8 mouse cellular contexts compared by ENCODE assay signal in the genomic region with DNA sequence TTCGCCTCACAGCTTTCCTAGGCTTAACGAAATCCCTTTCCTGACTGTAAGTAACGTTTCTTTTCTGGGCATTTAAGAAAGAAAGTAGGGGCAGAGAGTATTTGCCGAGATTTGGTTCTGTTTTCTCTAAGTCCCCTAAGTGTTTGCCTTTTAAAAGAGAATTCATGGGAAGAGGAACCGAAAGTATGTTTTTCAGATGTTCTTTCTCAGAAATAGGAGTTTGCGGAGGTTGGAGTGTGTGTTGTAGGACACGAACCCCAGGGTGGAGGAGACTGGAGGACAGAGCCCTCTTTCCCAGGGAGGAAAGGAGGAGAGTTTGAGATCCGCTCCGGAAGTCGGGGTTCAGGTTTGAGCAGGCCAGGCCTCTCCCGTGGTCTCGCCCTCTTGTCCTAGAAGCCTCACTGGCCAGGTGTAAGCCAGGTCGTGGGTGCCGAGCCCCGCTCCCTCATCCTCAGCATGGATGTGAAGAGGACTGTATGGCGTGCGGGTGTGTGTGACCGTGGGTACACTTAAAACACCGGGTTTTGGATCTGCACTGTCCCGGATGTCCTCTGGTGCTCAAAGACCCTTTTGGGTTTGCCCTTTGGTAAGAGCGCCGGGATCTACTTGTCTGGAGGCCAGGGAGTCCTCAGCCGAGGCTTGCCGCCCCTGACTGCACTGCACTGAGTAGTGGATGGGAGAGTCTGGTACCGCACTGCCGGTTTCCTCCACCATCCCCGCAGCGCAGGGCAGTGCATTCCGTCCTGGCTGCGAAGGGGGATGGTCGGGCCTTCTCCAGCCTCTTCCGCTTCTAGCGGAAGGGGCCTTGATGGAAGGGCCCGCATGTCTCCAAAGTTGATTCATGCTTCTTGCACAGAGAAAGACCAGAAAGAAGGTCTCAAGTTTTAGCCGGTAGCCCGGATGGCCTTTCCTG. TPM values are rescaled to one million over a fixed set of nuclear protein-coding genes. Genes with fewer than 3 reads are reported as not detected.
DNase-seq lines count a peak whose midpoint lies in the region; ATAC-seq and TF ChIP-seq lines count a peak whose summit lies in the region.

No protein-coding gene starts in this region.

- peak; percentile 8 for DNase-seq in CD4-positive, CD25-positive, alpha-beta regulatory T cell, adult 2 months (ENCODE audit: low read depth, low spot score)
- no peak for DNase-seq in ES-E14 (ENCODE audit: low read depth, low spot score)
- DNase-seq in liver, embryonic 13.5 days, result no peak
- DNase-seq in layer of hippocampus, adult 8-10 months (ENCODE audit: low spot score in 2 of 2), result no peak

- no peaks in the 10 kb centered on the region for H3K36me3 ChIP-seq in ES-E14 (ENCODE audit: control insufficient read depth, insufficient read depth, low read length, poor library complexity, severe bottlenecking)
- H3K36me3 ChIP-seq in heart, embryonic 12.5 days, result no peaks in the 10 kb centered on the region
- H3K36me3 ChIP-seq in liver, embryonic 13.5 days, result no peaks in the 10 kb centered on the region

- no peaks in the 10 kb centered on the region for H3K9me3 ChIP-seq in ES-E14 (ENCODE audit: control insufficient read depth, insufficient read depth, low read depth, low read length)
- no peaks in the 10 kb centered on the region for H3K9me3 ChIP-seq in heart, embryonic 12.5 days (replicated peaks)
- no peaks in the 10 kb centered on the region for H3K9me3 ChIP-seq in liver, embryonic 13.5 days (replicated peaks)

- H3K4me1 ChIP-seq in ES-E14 (ENCODE audit: control insufficient read depth in 2 of 2, insufficient read depth in 2 of 2, low read length in 2 of 2, poor library complexity in 1 of 2), result peaks cover 2 to 7% of the 10 kb centered on the region in 2 experiments; a peak in 1 of 4 replicates
- H3K4me1 ChIP-seq in heart, embryonic 12.5 days (replicated peaks), result peaks cover 13% of the 10 kb centered on the region
- H3K4me1 ChIP-seq in liver, embryonic 13.5 days (replicated peaks), result peaks cover 10% of the 10 kb centered on the region

- H3K27ac ChIP-seq in ES-E14 (ENCODE audit: insufficient read depth, low read depth, low read length, poor library complexity, severe bottlenecking), result no peak overlapping the region
- H3K27ac ChIP-seq in heart, embryonic 12.5 days (ENCODE audit: poor library complexity, severe bottlenecking), result no peak overlapping the region
- no peak overlapping the region for H3K27ac ChIP-seq in liver, embryonic 13.5 days

- whole genome bisulfite sequencing in heart, embryonic 12.5 days, result under 1% methylated on average over 36 of the region's 36 CpGs
- WGBS in liver, embryonic 13.5 days (ENCODE audit: insufficient replicate concordance), result 2% methylated on average over 36 of the region's 36 CpGs

- H3K27me3 ChIP-seq in heart, embryonic 12.5 days (replicated peaks), result peaks cover 91% of the 10 kb centered on the region
- H3K27me3 ChIP-seq in liver, embryonic 13.5 days, result peaks cover 97% of the 10 kb centered on the region

- peak overlapping the region; percentile 37; the same call in 1 of the 2 replicates for H3K4me2 ChIP-seq in heart, embryonic 12.5 days
- H3K4me2 ChIP-seq in liver, embryonic 13.5 days, result 0 out of 2 replicates have a peak overlapping the region, but pooled peaks have one; percentile 10

- no peak for ATAC-seq in CD4-positive, CD25-positive, alpha-beta regulatory T cell, adult 4 months
- no peak for ATAC-seq in heart, embryonic 12.5 days (ENCODE audit: insufficient number of reproducible peaks, low FRiP score)
- ATAC-seq in liver, embryonic 13.5 days (ENCODE audit: low read depth), result no peak
- ATAC-seq in megakaryocyte progenitor cell, adult 5-6 weeks (replicated peaks; ENCODE audit: poor library complexity), result no peak; the same call in 1 of the 2 replicates
- ATAC-seq in activated CD4-positive, CD25-positive, alpha-beta regulatory T cell, adult 4 months, result no peak

- peak overlapping the region; percentile 6 to 15; a peak in 3 of 4 replicates for H3K4me3 ChIP-seq in ES-E14 (ENCODE audit: insufficient read depth in 1 of 2, low read depth in 1 of 2, low read length in 2 of 2, poor library complexity in 1 of 2, severe bottlenecking in 1 of 2)
- H3K4me3 ChIP-seq in heart, embryonic 12.5 days, result peak overlapping the region; percentile 12; the same call in 1 of the 2 replicates
- H3K4me3 ChIP-seq in liver, embryonic 13.5 days (replicated peaks), result 0 out of 2 replicates have a peak overlapping the region, but pooled peaks have one; percentile 12

- no peak overlapping the region for H3K9ac ChIP-seq in ES-E14 (ENCODE audit: insufficient read depth, low read depth, low read length, poor library complexity, severe bottlenecking)
- H3K9ac ChIP-seq in heart, embryonic 12.5 days, result no peak overlapping the region
- H3K9ac ChIP-seq in liver, embryonic 13.5 days, result no peak overlapping the region

- in situ Hi-C loops in ES-E14 (cut with MboI; ENCODE audit: low sequenced_read_pairs in 2 of 2, unreplicated experiment in 2 of 2), result loop anchor here (5.0 to 10.0 kb wide), 4 partner anchors 294 to 1309 kb away; a partner anchor contains a TSS

TF ChIP-seq in ES-E14, 5 proteins besides CTCF, POLR2A, EP300 and RAD21:
- TF ChIP-seq ZNF384 (IDR thresholded peaks at IDR 0.05; ENCODE audit: low read depth, low read length) (no peak), CHD2 (IDR thresholded peaks at IDR 0.05; ENCODE audit: low read depth, low read length) (no peak), HCFC1 (IDR thresholded peaks at IDR 0.05; ENCODE audit: borderline replicate concordance, insufficient read depth, low read length) (no peak), MAFK (IDR thresholded peaks at IDR 0.05; ENCODE audit: insufficient read depth, low read depth, low read length) (no peak), ZC3H11A (IDR thresholded peaks at IDR 0.05; ENCODE audit: borderline replicate concordance, low read depth, low read length) (no peak)

RNA-seq across cellular contexts. Expression of a gene that starts 3.0 kb away (rescaled TPM):
- not detected for polyA plus RNA-seq in CD4-positive, CD25-positive, alpha-beta regulatory T cell, adult 4 months (2017; shearing (Covaris generic))
- total RNA-seq in ES-E14 (2012; rRNA removed), result 3.2 and 3.3 TPM in 2 replicates
- polyA plus RNA-seq in heart, embryonic 12.5 days (2016; fragmentation: Nextera tagmentation; extraction: Ambion mirVana), result not detected in 2 replicates
- not detected in 2 replicates for polyA plus RNA-seq in liver, embryonic 13.5 days (2015; fragmentation: Nextera tagmentation; extraction: Ambion mirVana)
- under 1 TPM; 0.27 to 0.57 (median 0.40) TPM for total RNA-seq in layer of hippocampus, adult 8-10 months (2022)
- total RNA-seq in megakaryocyte progenitor cell, adult 5-6 weeks (2015), result not detected in 2 replicates
- total RNA-seq in megakaryocyte progenitor cell, adult 5-6 weeks (2017), result not detected in 2 replicates
- polyA plus RNA-seq in activated CD4-positive, CD25-positive, alpha-beta regulatory T cell, adult 4 months (2017; shearing (Covaris generic)), result not detected
